Mouse (Mus musculus) embryonic facial prominence, embryonic 13.5 days (tissue): ENCODE data around the gene Slc16a10. TPM values are rescaled to one million over a fixed set of nuclear protein-coding genes. Genes with fewer than 3 reads are reported as not detected.

Source experiments
- ATAC-seq: fragments of 200-750 bp; cut with Nextera tagmentation; 2 replicates; pipeline ENCODE4 v1.8.0; 2017; ENCODE audit warnings: low read depth; ENCODE audit not compliant: insufficient number of reproducible peaks, insufficient read depth, low FRiP score, low TSS enrichment
- H3K27ac ChIP-seq: fragments of 300-500 bp; sonication (generic); 2 replicates; pipeline ENCODE4 v1.5.1; 2015; ENCODE audit warnings: moderate library complexity, mild to moderate bottlenecking, inconsistent platforms
- H3K27me3 ChIP-seq: fragments of 300-500 bp; sonication (generic); 2 replicates; pipeline ENCODE4 v1.6.1; 2015; ENCODE audit warnings: mild to moderate bottlenecking, inconsistent platforms
- H3K36me3 ChIP-seq: fragments of 300-500 bp; sonication (generic); 2 replicates; pipeline ENCODE4 v1.6.1; 2015; ENCODE audit warnings: mild to moderate bottlenecking, inconsistent platforms
- H3K4me1 ChIP-seq: fragments of 300-500 bp; sonication (generic); 2 replicates; pipeline ENCODE4 v1.6.1; 2015; ENCODE audit warnings: inconsistent platforms
- H3K4me2 ChIP-seq: fragments of 300-500 bp; sonication (generic); 2 replicates; pipeline ENCODE4 v1.6.1; 2015; ENCODE audit warnings: moderate library complexity, mild to moderate bottlenecking, inconsistent platforms
- H3K4me3 ChIP-seq: fragments of 300-500 bp; sonication (generic); 2 replicates; pipeline ENCODE4 v1.5.1; 2015; ENCODE audit warnings: mild to moderate bottlenecking, inconsistent platforms
- H3K9ac ChIP-seq: fragments of 300-500 bp; sonication (generic); 2 replicates; pipeline ENCODE4 v1.6.1; 2015; ENCODE audit warnings: mild to moderate bottlenecking, inconsistent platforms
- H3K9me3 ChIP-seq: fragments of 300-500 bp; sonication (generic); 2 replicates; pipeline ENCODE4 v1.6.1; 2016; ENCODE audit warnings: inconsistent platforms
- WGBS: fragments of 180-500 bp; shearing (Covaris S2); methylation state at CpG from one replicate; pipeline ENCODE4 v1.1.7; 2015; ENCODE audit warnings: mixed read lengths; 5-methylcytosine and 5-hydroxymethylcytosine counted together
- polyA plus RNA-seq: library from polyadenylated mRNA; unstranded; fragments of >200 nt; fragmentation: Nextera tagmentation; extraction: Ambion mirVana; gene quantifications from 2 replicates; pipeline ENCODE4 v1.2.1, GENCODE M21; 2015

Slc16a10 gene
- polyA plus RNA-seq, 1 experiment from 2014 or later, result 6.8 TPM

- Histone ChIP-seq H3K4me3 (no peak overlapping the region), H3K4me1 (peaks cover 14% of the 10 kb centered on the region), H3K9ac (no peak overlapping the region), H3K4me2 (no peak overlapping the region), H3K27ac (no peak overlapping the region), H3K9me3 (no peaks in the 10 kb centered on the region), H3K36me3 (no peaks in the 10 kb centered on the region), H3K27me3 (no peaks in the 10 kb centered on the region)
- ATAC-seq, result no peak
- 88% methylated on average over 8 of the region's 8 CpGs for WGBS
Measured at GRCm38 (mm10) chr10:40147325-40148059, 5.4 kb upstream of the Slc16a10 start.

DNA sequence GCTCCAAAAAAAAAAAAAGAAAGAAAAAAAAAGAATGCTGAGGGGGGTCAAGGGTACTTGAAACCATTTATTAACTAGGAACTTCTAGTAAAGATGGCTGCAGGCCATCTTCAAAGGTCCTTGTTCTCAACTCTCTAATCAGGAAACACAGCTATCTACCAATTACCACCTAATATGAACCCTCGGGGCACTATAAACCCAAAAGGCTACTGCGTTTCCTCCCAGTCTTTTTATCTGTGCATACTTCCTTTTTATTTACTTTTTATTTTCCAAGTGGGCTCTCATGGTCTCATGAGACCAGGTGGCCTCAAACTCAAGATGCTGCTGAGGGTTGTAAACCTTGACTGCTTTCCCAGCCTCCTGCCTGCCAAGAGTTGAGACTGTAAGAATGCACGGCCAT lies 4.4 kb upstream of the Slc16a10 start:
- no peak overlapping the region for H3K4me2 ChIP-seq
- no peaks in the 10 kb centered on the region for H3K9me3 ChIP-seq
- 58% methylated on average over 3 of the region's 3 CpGs for WGBS
- no peak overlapping the region for H3K27ac ChIP-seq
- H3K36me3 ChIP-seq, result no peaks in the 10 kb centered on the region
- ATAC-seq, result no peak
- no peak overlapping the region for H3K9ac ChIP-seq
- H3K27me3 ChIP-seq, result peaks cover 3% of the 10 kb centered on the region
- peaks cover 7% of the 10 kb centered on the region for H3K4me1 ChIP-seq
- no peak overlapping the region for H3K4me3 ChIP-seq

- Histone ChIP-seq H3K4me2 (no peak overlapping the region), H3K27ac (no peak overlapping the region), H3K9ac (no peak overlapping the region), H3K9me3 (no peaks in the 10 kb centered on the region), H3K27me3 (peaks cover 10% of the 10 kb centered on the region), H3K4me1 (peaks cover 9% of the 10 kb centered on the region), H3K4me3 (no peak overlapping the region), H3K36me3 (no peaks in the 10 kb centered on the region)
- ATAC-seq, result no peak
- 66% methylated on average over 1 of the region's 1 CpGs for WGBS
Measured at GRCm38 (mm10) chr10:40144815-40145214, 2.8 kb upstream of the Slc16a10 start.

GRCm38 (mm10) chr10:40141016-40141851 lies 824 bp downstream of the Slc16a10 start:
- Histone ChIP-seq H3K4me2 (peak overlapping the region; percentile 93), H3K9ac (peak overlapping the region; percentile 80), H3K4me3 (peak overlapping the region; percentile 69), H3K4me1 (peaks cover 9% of the 10 kb centered on the region), H3K27me3 (peaks cover 15% of the 10 kb centered on the region), H3K27ac (no peak overlapping the region), H3K36me3 (no peaks in the 10 kb centered on the region), H3K9me3 (no peaks in the 10 kb centered on the region)
- ATAC-seq, result no peak
- 25% methylated on average over 27 of the region's 27 CpGs for WGBS

DNA sequence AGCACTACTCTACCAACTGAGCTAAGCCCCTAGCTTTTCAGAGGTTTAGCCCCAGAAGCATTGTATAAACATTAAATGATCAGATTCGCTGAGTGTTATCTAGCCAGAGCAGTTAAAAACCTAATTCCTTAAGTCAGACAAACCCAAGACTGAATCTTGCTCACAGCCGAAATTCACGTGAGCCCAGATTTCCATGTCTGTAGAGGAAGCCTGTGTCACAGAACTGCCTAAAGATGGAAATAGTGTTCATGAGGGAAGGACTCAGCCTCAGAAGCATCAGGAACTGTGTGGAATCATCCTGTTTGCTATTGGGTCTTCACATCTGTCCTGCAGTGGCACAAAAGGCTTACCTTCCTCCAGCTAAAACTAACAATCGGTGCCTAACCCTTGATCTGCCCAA lies 2.4 kb downstream of the Slc16a10 start:
- Histone ChIP-seq H3K4me1 (peaks cover 9% of the 10 kb centered on the region), H3K27ac (no peak overlapping the region), H3K36me3 (no peaks in the 10 kb centered on the region), H3K9me3 (no peaks in the 10 kb centered on the region), H3K27me3 (peaks cover 15% of the 10 kb centered on the region), H3K9ac (no peak overlapping the region), H3K4me3 (no peak overlapping the region), H3K4me2 (no peak overlapping the region)
- WGBS, result 79% methylated on average over 4 of the region's 4 CpGs
- ATAC-seq, result no peak

DNA sequence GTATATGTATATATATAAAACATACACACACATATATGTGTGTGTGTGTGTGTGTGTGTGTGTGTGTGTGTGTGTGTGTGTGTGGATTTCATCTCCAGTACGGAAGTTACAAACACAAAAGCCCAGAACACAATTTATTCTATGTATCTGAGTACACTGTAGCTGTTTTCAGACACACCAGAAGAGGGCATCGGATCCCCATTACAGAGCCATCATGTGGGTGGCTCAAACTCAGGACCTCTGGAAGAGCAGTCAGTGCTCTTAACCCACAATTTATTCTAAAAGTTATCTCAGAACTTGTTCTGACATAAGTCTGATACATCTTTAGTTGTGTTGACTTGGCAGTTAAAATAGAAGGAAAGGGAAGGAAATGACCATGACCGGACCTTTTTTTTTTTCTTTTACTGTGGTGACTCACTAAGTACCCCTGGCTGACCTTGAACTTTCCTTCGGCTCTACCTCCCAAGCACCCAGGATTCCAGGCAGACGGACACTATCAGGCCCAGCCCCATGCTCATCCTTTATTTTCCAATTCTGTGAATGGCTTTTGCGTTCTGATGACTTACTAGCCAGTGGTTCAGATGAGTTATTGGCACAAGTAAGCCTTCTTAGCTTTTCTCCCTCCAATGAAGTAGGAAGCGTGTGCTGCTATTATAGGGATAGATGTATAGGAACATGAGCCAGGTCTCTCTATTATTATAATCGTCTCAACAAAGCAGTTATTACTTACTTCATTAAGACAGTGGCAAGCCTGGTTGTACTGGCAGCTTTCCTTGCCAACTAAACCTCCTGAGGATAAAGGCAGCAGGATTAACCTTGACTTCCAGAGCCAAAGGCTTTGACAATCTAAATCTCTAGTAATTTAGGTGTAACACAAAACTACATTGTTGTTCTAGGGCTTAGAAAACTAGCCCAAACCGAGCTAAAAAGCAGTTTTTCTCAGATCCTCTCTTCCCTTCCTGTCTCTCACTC lies 6.0 kb downstream of the Slc16a10 start:
- Histone ChIP-seq H3K4me3 (no peak overlapping the region), H3K27ac (no peak overlapping the region), H3K36me3 (no peaks in the 10 kb centered on the region), H3K4me2 (no peak overlapping the region), H3K27me3 (peaks cover 8% of the 10 kb centered on the region), H3K9me3 (no peaks in the 10 kb centered on the region), H3K9ac (no peak overlapping the region), H3K4me1 (peaks cover 2% of the 10 kb centered on the region)
- WGBS, result 74% methylated on average over 9 of the region's 9 CpGs
- ATAC-seq, result no peak

DNA sequence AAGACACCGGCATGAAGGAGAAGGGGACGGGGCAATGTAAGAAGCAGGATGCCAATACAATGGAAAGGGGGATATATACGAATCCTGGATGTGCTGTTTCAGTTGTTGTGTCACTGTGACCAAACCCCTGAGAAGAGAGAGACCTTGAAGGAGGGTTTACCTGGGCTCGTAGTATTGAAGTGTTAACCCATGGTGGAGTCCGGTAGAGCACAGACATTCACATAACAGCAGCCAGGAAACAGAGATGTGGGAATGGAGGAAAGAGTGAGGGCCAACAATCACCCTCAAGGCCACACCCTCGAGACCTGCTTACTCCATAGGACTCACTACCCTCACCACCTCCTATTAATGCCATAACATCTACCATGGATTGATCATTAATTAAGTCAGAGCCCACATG lies 7.2 kb downstream of the Slc16a10 start:
- Histone ChIP-seq H3K27ac (no peak overlapping the region), H3K4me2 (no peak overlapping the region), H3K4me3 (no peak overlapping the region), H3K36me3 (no peaks in the 10 kb centered on the region), H3K9ac (no peak overlapping the region), H3K9me3 (no peaks in the 10 kb centered on the region), H3K27me3 (0 out of 2 replicates have a peak, but pooled peaks cover 6% of the 10 kb centered on the region), H3K4me1 (no peaks in the 10 kb centered on the region)
- ATAC-seq, result no peak
- WGBS, result 91% methylated on average over 6 of the region's 6 CpGs

GRCm38 (mm10) chr10:40133636-40134035 lies 8.4 kb downstream of the Slc16a10 start:
- no peaks in the 10 kb centered on the region for H3K27me3 ChIP-seq
- H3K9me3 ChIP-seq, result no peaks in the 10 kb centered on the region
- no peak overlapping the region for H3K9ac ChIP-seq
- 93% methylated on average over 1 of the region's 1 CpGs for WGBS
- H3K4me3 ChIP-seq, result no peak overlapping the region
- ATAC-seq, result no peak
- peaks cover 6% of the 10 kb centered on the region for H3K4me1 ChIP-seq
- H3K4me2 ChIP-seq, result no peak overlapping the region
- no peaks in the 10 kb centered on the region for H3K36me3 ChIP-seq
- no peak overlapping the region for H3K27ac ChIP-seq

DNA sequence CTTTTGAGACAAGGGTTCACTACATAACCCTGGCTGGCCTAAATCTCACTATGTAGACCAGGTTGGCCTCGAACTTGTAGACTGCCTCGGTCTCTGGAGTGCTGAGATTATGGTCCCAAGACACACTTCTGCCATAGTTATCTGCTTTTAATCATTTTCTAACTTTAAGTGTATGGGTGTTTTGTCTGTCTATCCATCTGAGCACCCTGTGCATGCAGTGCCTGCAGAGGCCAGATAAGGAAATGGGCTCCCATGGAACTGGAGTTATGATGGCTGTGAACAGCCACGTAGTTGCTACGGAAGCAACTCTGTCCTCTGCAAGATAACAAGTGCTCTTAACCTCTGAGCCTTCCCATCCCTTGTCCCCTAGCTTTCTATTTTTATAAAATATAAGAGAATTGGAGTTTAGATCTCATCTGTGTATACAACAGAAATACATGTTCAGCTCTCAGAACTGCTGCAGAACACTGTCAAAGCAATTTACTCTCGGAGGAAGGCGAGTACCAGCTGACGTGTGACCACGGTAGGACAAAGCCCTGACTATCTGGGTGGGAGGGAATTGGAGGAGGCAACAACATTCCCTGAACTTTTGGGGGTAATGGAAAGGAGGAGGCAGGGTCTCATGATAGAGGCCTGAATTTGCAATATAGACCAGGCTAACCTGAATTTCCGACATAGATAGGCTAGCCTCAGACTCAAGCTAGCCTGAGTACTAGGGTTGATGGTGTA lies 10.2 kb downstream of the Slc16a10 start:
- peaks cover 6% of the 10 kb centered on the region for H3K4me1 ChIP-seq
- no peak overlapping the region for H3K27ac ChIP-seq
- no peaks in the 10 kb centered on the region for H3K9me3 ChIP-seq
- no peak overlapping the region for H3K4me3 ChIP-seq
- H3K4me2 ChIP-seq, result no peak overlapping the region
- H3K27me3 ChIP-seq, result no peaks in the 10 kb centered on the region
- no peaks in the 10 kb centered on the region for H3K36me3 ChIP-seq
- H3K9ac ChIP-seq, result no peak overlapping the region
- WGBS, result 85% methylated on average over 9 of the region's 9 CpGs
- ATAC-seq, result no peak

GRCm38 (mm10) chr10:40130126-40130525 lies 11.9 kb downstream of the Slc16a10 start:
- Histone ChIP-seq H3K4me2 (no peak overlapping the region), H3K27me3 (no peaks in the 10 kb centered on the region), H3K9me3 (no peaks in the 10 kb centered on the region), H3K4me1 (peaks cover 6% of the 10 kb centered on the region), H3K36me3 (no peaks in the 10 kb centered on the region), H3K4me3 (no peak overlapping the region), H3K9ac (no peak overlapping the region), H3K27ac (no peak overlapping the region)
- WGBS, result 83% methylated on average over 1 of the region's 1 CpGs
- no peak for ATAC-seq

GRCm38 (mm10) chr10:40129134-40129533 lies 12.9 kb downstream of the Slc16a10 start:
- Histone ChIP-seq H3K4me2 (no peak overlapping the region), H3K4me3 (no peak overlapping the region), H3K9me3 (no peaks in the 10 kb centered on the region)

More at GRCm38 (mm10) chr10:40129134-40129533, 12.9 kb downstream of the Slc16a10 start:
- Histone ChIP-seq H3K4me1 (peaks cover 6% of the 10 kb centered on the region), H3K27ac (0 out of 2 replicates have a peak overlapping the region, but pooled peaks have one; percentile 2), H3K27me3 (no peaks in the 10 kb centered on the region), H3K9ac (no peak overlapping the region), H3K36me3 (no peaks in the 10 kb centered on the region)
- ATAC-seq, result no peak
